Mouse (Mus musculus) hindbrain, embryonic 11.5 days (tissue): ENCODE results near the gene Eaf2. TPM values are rescaled to one million over a fixed set of nuclear protein-coding genes. Genes with fewer than 3 reads are reported as not detected.

ENCODE experiments used
- polyA plus RNA-seq: library from polyadenylated mRNA; unstranded; fragments of >200 nt; fragmentation: Nextera tagmentation; extraction: Ambion mirVana; gene quantifications from 2 replicates; pipeline ENCODE4 v1.2.1, GENCODE M21; 2014

The Eaf2 gene
- polyA plus RNA-seq, 1 experiment from 2014 or later: 1.3 TPM

Other genes starting within 250 kb of the Eaf2 start
- gene Cd86, start 208.9 kb downstream of the Eaf2 start, polyA plus RNA-seq: 1.4 and 1.7 TPM in 2 replicates
- gene Ildr1, start 181.0 kb downstream of the Eaf2 start, polyA plus RNA-seq: 0.26 and 0.57 TPM in 2 replicates
- 2.1 and 3.7 TPM in 2 replicates for gene Slc15a2, start 90.0 kb downstream of the Eaf2 start, polyA plus RNA-seq
- gene Iqcb1, start 46.6 kb downstream of the Eaf2 start, polyA plus RNA-seq: 73.3 and 74.3 TPM in 2 replicates
- gene Golgb1, start 137 bp upstream of the Eaf2 start, polyA plus RNA-seq: 81.0 and 91.0 TPM in 2 replicates
- gene Hcls1, start 60.0 kb upstream of the Eaf2 start, polyA plus RNA-seq: 0.79 and 1.3 TPM in 2 replicates
- gene Fbxo40, start 115.5 kb upstream of the Eaf2 start, polyA plus RNA-seq: 0.03 TPM in 1 of 2 replicates, not detected in the other
- gene Polq, start 136.8 kb upstream of the Eaf2 start, polyA plus RNA-seq: 10.1 and 11.8 TPM in 2 replicates